ENCODE assay signal across 9 mouse cellular contexts in the genomic region with DNA sequence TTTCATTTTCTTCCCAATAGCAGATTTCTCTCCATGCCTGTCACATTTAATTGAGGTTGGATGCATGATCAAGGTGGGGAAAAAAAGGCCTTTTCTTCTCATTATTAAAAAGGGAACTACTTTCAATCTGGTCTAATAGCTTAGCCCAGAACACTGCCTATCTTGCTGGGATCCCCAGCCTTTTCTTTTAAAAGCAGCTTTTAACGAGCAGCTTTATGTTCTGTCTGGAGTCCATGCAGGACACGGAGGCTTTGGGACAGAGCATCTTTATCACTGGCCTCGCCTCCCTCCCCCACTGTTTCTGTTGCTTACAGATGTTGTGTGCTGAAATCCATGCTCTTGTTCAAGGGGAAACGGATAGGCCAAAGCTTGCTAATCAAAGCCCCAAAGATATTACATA. TPM values are rescaled to one million over a fixed set of nuclear protein-coding genes. Genes with fewer than 3 reads are reported as not detected.
DNase-seq lines count a peak whose midpoint lies in the region; ATAC-seq and TF ChIP-seq lines count a peak whose summit lies in the region.
"Had no signal": no experiment of that assay in that cellular context is flagged by ENCODE, and none has a peak within 500 bp of the region (broad histone marks: within the 10 kb centered on the region; RNA-seq: fewer than 3 reads in every experiment).

No protein-coding gene starts in this region.

- DNase-seq in kidney, postnatal 36 days, result no peak
- DNase-seq in embryo, embryonic 11 days, result peak; percentile 57
- peak; percentile 50 for DNase-seq in hindbrain, embryonic 11.5 days (ENCODE audit: low spot score)
- no peak for DNase-seq in cerebellum, adult 2 months
- DNase-seq in right cerebral cortex, postnatal 14 days, result no peak
- DNase-seq: cerebellum, adult 11 months had no signal

- no peak for TF ChIP-seq CTCF in cerebellum, adult 2 months (IDR thresholded peaks at IDR 0.05; ENCODE audit: borderline replicate concordance, insufficient read depth, low read depth, low read length)

- no peak overlapping the region for H3K9ac ChIP-seq in kidney, embryonic 16.5 days (replicated peaks; ENCODE audit: low read length)
- H3K9ac ChIP-seq in hindbrain, embryonic 11.5 days (ENCODE audit: low read depth, low read length), result no peak overlapping the region
- no peak overlapping the region for H3K9ac ChIP-seq in liver, embryonic 12.5 days

- no peaks in the 10 kb centered on the region for H3K79me2 ChIP-seq in myocyte (ENCODE audit: control insufficient read depth, insufficient read depth)

- H3ac ChIP-seq in myocyte (ENCODE audit: control insufficient read depth, insufficient read length), result no peak overlapping the region

- H3K9me3 ChIP-seq in kidney, embryonic 16.5 days (ENCODE audit: low read length), result no peaks in the 10 kb centered on the region
- H3K9me3 ChIP-seq in hindbrain, embryonic 11.5 days (ENCODE audit: control insufficient read depth, low read length), result no peaks in the 10 kb centered on the region
- H3K9me3 ChIP-seq in liver, embryonic 12.5 days (replicated peaks), result no peaks in the 10 kb centered on the region

- TF ChIP-seq POLR2A in myocyte (IDR thresholded peaks at IDR 0.05; ENCODE audit: insufficient read length, low read depth), result no peak
- no peak for TF ChIP-seq POLR2A in cerebellum, adult 2 months (IDR thresholded peaks at IDR 0.05; ENCODE audit: borderline replicate concordance, insufficient read depth, low read length)

- peaks cover 7% of the 10 kb centered on the region; the same call in 1 of the 2 replicates for H3K4me1 ChIP-seq in kidney, embryonic 16.5 days (ENCODE audit: insufficient read depth, low read length)
- peaks cover 4% of the 10 kb centered on the region for H3K4me1 ChIP-seq in hindbrain, embryonic 11.5 days (replicated peaks; ENCODE audit: control insufficient read depth, insufficient read depth, low read length)
- no peaks in the 10 kb centered on the region for H3K4me1 ChIP-seq in cerebellum, adult 2 months (ENCODE audit: control insufficient read depth, insufficient read depth, low read length)
- H3K4me1 ChIP-seq in liver, embryonic 12.5 days, result no peaks in the 10 kb centered on the region

- no peaks in the 10 kb centered on the region for H3K27me3 ChIP-seq in kidney, embryonic 16.5 days (ENCODE audit: insufficient read depth, low read length)
- no peaks in the 10 kb centered on the region for H3K27me3 ChIP-seq in hindbrain, embryonic 11.5 days (ENCODE audit: control insufficient read depth, insufficient read depth, low read length)
- H3K27me3 ChIP-seq in myocyte (ENCODE audit: control insufficient read depth, insufficient read depth, insufficient read length), result no peaks in the 10 kb centered on the region
- no peaks in the 10 kb centered on the region for H3K27me3 ChIP-seq in cerebellum, adult 2 months (ENCODE audit: control insufficient read depth, insufficient read depth, low read length)
- H3K27me3 ChIP-seq in liver, embryonic 12.5 days (replicated peaks), result no peaks in the 10 kb centered on the region

- 29% methylated on average over 4 of the region's 4 CpGs for WGBS in kidney, embryonic 16.5 days
- 20% methylated on average over 4 of the region's 4 CpGs for whole genome bisulfite sequencing in hindbrain, embryonic 11.5 days
- 23% methylated on average over 4 of the region's 4 CpGs for WGBS in cerebellum, adult 2 months
- 61% methylated on average over 4 of the region's 4 CpGs for WGBS in liver, embryonic 12.5 days (ENCODE audit: insufficient replicate concordance)

- H3K4me3 ChIP-seq in kidney, embryonic 16.5 days (ENCODE audit: low read length), result no peak overlapping the region
- H3K4me3 ChIP-seq in hindbrain, embryonic 11.5 days (ENCODE audit: low read depth, low read length), result no peak overlapping the region
- H3K4me3 ChIP-seq in myocyte, result no peak overlapping the region
- H3K4me3 ChIP-seq in cerebellum, adult 2 months (replicated peaks; ENCODE audit: insufficient read depth, low read depth, low read length), result no peak overlapping the region
- no peak overlapping the region for H3K4me3 ChIP-seq in liver, embryonic 12.5 days

- no peak overlapping the region for H3K4me2 ChIP-seq in kidney, embryonic 16.5 days (replicated peaks; ENCODE audit: low read depth, low read length)
- H3K4me2 ChIP-seq in hindbrain, embryonic 11.5 days (replicated peaks; ENCODE audit: low read depth, low read length), result 0 out of 2 replicates have a peak overlapping the region, but pooled peaks have one; percentile 4
- H3K4me2 ChIP-seq in myocyte (ENCODE audit: low read depth), result peak overlapping the region; percentile 58
- H3K4me2 ChIP-seq in liver, embryonic 12.5 days, result no peak overlapping the region

- ATAC-seq in kidney, embryonic 16.5 days (ENCODE audit: low FRiP score, low TSS enrichment), result no peak
- peak; percentile 76 for ATAC-seq in hindbrain, embryonic 11.5 days (ENCODE audit: low FRiP score)
- ATAC-seq in liver, embryonic 12.5 days, result no peak

- H3K36me3 ChIP-seq in kidney, embryonic 16.5 days (ENCODE audit: insufficient read depth, low read length), result no peaks in the 10 kb centered on the region
- no peaks in the 10 kb centered on the region for H3K36me3 ChIP-seq in hindbrain, embryonic 11.5 days (ENCODE audit: control insufficient read depth, insufficient read depth, low read length)
- no peaks in the 10 kb centered on the region for H3K36me3 ChIP-seq in myocyte (ENCODE audit: control insufficient read depth, insufficient read depth)
- no peaks in the 10 kb centered on the region for H3K36me3 ChIP-seq in liver, embryonic 12.5 days

- peak overlapping the region; percentile 36; the same call in 1 of the 2 replicates for H3K27ac ChIP-seq in kidney, embryonic 16.5 days (ENCODE audit: low read length)
- H3K27ac ChIP-seq in hindbrain, embryonic 11.5 days (ENCODE audit: low read depth, low read length), result peak overlapping the region; percentile 78
- no peak overlapping the region for H3K27ac ChIP-seq in cerebellum, adult 2 months (ENCODE audit: insufficient read depth, low read length)
- no peak overlapping the region for H3K27ac ChIP-seq in liver, embryonic 12.5 days

TF ChIP-seq in myocyte, 11 proteins besides CTCF, POLR2A, EP300 and RAD21:
- TF ChIP-seq MYOG (IDR thresholded peaks at IDR 0.05; ENCODE audit: control insufficient read depth in 1 of 3, insufficient read depth in 1 of 3, insufficient read length in 2 of 3, low read depth in 2 of 3) (no peak), SRF (IDR thresholded peaks at IDR 0.05; ENCODE audit: control insufficient read depth, insufficient read length, low read depth) (no peak)

RNA-seq across cellular contexts. Expression of gene Rai14, which starts 32.8 kb away (rescaled TPM):
- polyA plus RNA-seq in kidney, embryonic 16.5 days (2015; fragmentation: Nextera tagmentation; extraction: Ambion mirVana), result 60.6 and 69.6 TPM in 2 replicates
- polyA plus RNA-seq in hindbrain, embryonic 11.5 days (2014; fragmentation: Nextera tagmentation; extraction: Ambion mirVana), result 86.0 and 93.4 TPM in 2 replicates
- polyA plus RNA-seq in myocyte (2012; fragmentation: generic; extraction: Trizol), result 27.4 TPM
- 2.7 and 2.8 TPM in 2 replicates for polyA plus RNA-seq in cerebellum, adult 2 months (2012; rRNA removed)
- 9.2 and 9.7 TPM in 2 replicates for polyA plus RNA-seq in liver, embryonic 12.5 days (2016; fragmentation: Nextera tagmentation; extraction: Ambion mirVana)

Comparison
In these comparisons a context has a peak if more than half of its experiments do, and no peak if none do; other contexts are left out.
1. H3K27ac ChIP-seq: peak in kidney, embryonic 16.5 days (single experiment) and hindbrain, embryonic 11.5 days (single experiment); none in cerebellum, adult 2 months (single experiment) and liver, embryonic 12.5 days (single experiment).
2. H3K4me2 ChIP-seq: peak in hindbrain, embryonic 11.5 days (single experiment) and myocyte (single experiment); none in kidney, embryonic 16.5 days (single experiment) and liver, embryonic 12.5 days (single experiment).
3. DNase-seq: peak in embryo, embryonic 11 days (single experiment) and hindbrain, embryonic 11.5 days (single experiment); none in kidney, postnatal 36 days (0 of 2), cerebellum, adult 2 months (0 of 2) and right cerebral cortex, postnatal 14 days (single experiment).